Mouse (Mus musculus) spleen, adult 2 months (tissue): ENCODE data around the gene Trrap.

Experiments used
- CTCF ChIP-seq: fragments of 200-500 bp; IDR thresholded peaks from 2 replicates; pipeline ENCODE4 v1.5.1; 2011; ENCODE audit warnings: mild to moderate bottlenecking, inconsistent platforms; ENCODE audit not compliant: insufficient read depth, insufficient read length, insufficient replicate concordance; ENCODE audit errors: extremely low read depth
- POLR2A ChIP-seq: fragments of 200-500 bp; IDR thresholded peaks from 2 replicates; pipeline ENCODE4 v1.6.1; 2011; ENCODE audit warnings: low read depth, low read length, inconsistent platforms

- no peak for TF ChIP-seq CTCF
- no peak for TF ChIP-seq POLR2A
Observed at GRCm38 (mm10) chr5:144872326-144872725, 104.8 kb downstream of the Trrap start.
